Mouse (Mus musculus): ENCODE results near the gene 5830411N06Rik.

The 5830411N06Rik gene

GRCm38 (mm10) chr7:140247216-140247615, at the start of gene 5830411N06Rik:
Gene 5830411N06Rik, plus strand, starts transcription at chr7:140247284.
- DNase-seq (ENCODE audit: low spot score in 2 of 2) = peak in 1 of 2 experiments; percentile 49

GRCm38 (mm10) chr7:140201090-140201489, 46.0 kb upstream of the 5830411N06Rik start:
- no peak for DNase-seq (ENCODE audit: low spot score in 2 of 2)

- DNase-seq (ENCODE audit: low spot score in 2 of 2) = no peak
Measured at GRCm38 (mm10) chr7:140205864-140206263, 41.2 kb upstream of the 5830411N06Rik start, which contains the start of gene Olfr524. Gene Olfr524, minus strand, starts transcription at chr7:140205964.

- DNase-seq (ENCODE audit: low spot score in 2 of 2) = no peak
Measured at GRCm38 (mm10) chr7:140206904-140207303, 40.2 kb upstream of the 5830411N06Rik start.

- no peak for DNase-seq (ENCODE audit: low spot score in 2 of 2)
Measured at GRCm38 (mm10) chr7:140208153-140208552, 38.9 kb upstream of the 5830411N06Rik start.

GRCm38 (mm10) chr7:140208677-140209076, 38.4 kb upstream of the 5830411N06Rik start:
- DNase-seq (ENCODE audit: low spot score in 2 of 2) = peak in 1 of 2 experiments; percentile 41

- peak in 1 of 2 experiments; percentile 24 for DNase-seq (ENCODE audit: low spot score in 2 of 2)
Measured at GRCm38 (mm10) chr7:140213841-140214240, 33.2 kb upstream of the 5830411N06Rik start.

GRCm38 (mm10) chr7:140217967-140218366, 29.1 kb upstream of the 5830411N06Rik start, which contains the start of gene Cd163l1:
Gene Cd163l1, plus strand, starts transcription at chr7:140218267.
- peak; percentile 1 to 30 for DNase-seq (ENCODE audit: low spot score in 2 of 2)

GRCm38 (mm10) chr7:140219268-140219667, 27.8 kb upstream of the 5830411N06Rik start:
- DNase-seq (ENCODE audit: low spot score in 2 of 2) = peak in 1 of 2 experiments; percentile 47

- DNase-seq (ENCODE audit: low spot score in 2 of 2) = peak in 1 of 2 experiments; percentile 52
Measured at GRCm38 (mm10) chr7:140220375-140220774, 26.7 kb upstream of the 5830411N06Rik start.

- DNase-seq (ENCODE audit: low spot score in 2 of 2) = peak; percentile 11 to 60
Measured at GRCm38 (mm10) chr7:140224209-140224608, 22.9 kb upstream of the 5830411N06Rik start.

- peak; percentile 11 to 51 for DNase-seq (ENCODE audit: low spot score in 2 of 2)
Measured at GRCm38 (mm10) chr7:140228476-140228875, 18.6 kb upstream of the 5830411N06Rik start.

GRCm38 (mm10) chr7:140231026-140231425, 16.1 kb upstream of the 5830411N06Rik start:
- peak; percentile 2 to 21 for DNase-seq (ENCODE audit: low spot score in 2 of 2)

GRCm38 (mm10) chr7:140233696-140234095, 13.4 kb upstream of the 5830411N06Rik start:
- no peak for DNase-seq (ENCODE audit: low spot score in 2 of 2)

GRCm38 (mm10) chr7:140253780-140254299, 6.8 kb downstream of the 5830411N06Rik start:
- DNase-seq (ENCODE audit: low spot score in 2 of 2) = peak in 1 of 2 experiments; percentile 38

- peak in 1 of 2 experiments; percentile 54 for DNase-seq (ENCODE audit: low spot score in 2 of 2)
Measured at GRCm38 (mm10) chr7:140295746-140296145, 48.7 kb downstream of the 5830411N06Rik start.

GRCm38 (mm10) chr7:140296876-140297275, 49.8 kb downstream of the 5830411N06Rik start:
- DNase-seq (ENCODE audit: low spot score in 2 of 2) = no peak

- no peak for DNase-seq (ENCODE audit: low spot score in 2 of 2)
Measured at GRCm38 (mm10) chr7:140299416-140299815, 52.3 kb downstream of the 5830411N06Rik start.

GRCm38 (mm10) chr7:140319861-140320385, 72.8 kb downstream of the 5830411N06Rik start:
- DNase-seq (ENCODE audit: low spot score in 2 of 2) = no peak

- peak in 1 of 2 experiments; percentile 49 for DNase-seq (ENCODE audit: low spot score in 2 of 2)
Measured at GRCm38 (mm10) chr7:140320558-140320957, 73.5 kb downstream of the 5830411N06Rik start, which contains the start of gene Olfr525. Gene Olfr525, plus strand, starts transcription at chr7:140320858.

GRCm38 (mm10) chr7:140321135-140321534, 74.1 kb downstream of the 5830411N06Rik start:
- peak in 1 of 2 experiments; percentile 26 for DNase-seq (ENCODE audit: low spot score in 2 of 2)

GRCm38 (mm10) chr7:140329766-140330304, 82.8 kb downstream of the 5830411N06Rik start:
- no peak for DNase-seq (ENCODE audit: low spot score in 2 of 2)

GRCm38 (mm10) chr7:140333717-140334116, 86.6 kb downstream of the 5830411N06Rik start, which contains the start of gene Olfr527:
Gene Olfr527, plus strand, starts transcription at chr7:140334017.
- DNase-seq (ENCODE audit: low spot score in 2 of 2) = no peak

All from spleen, postnatal 4 days (tissue).